Mouse (Mus musculus) myocyte (in vitro differentiated cells): ENCODE measurements at regions not wholly inside any gene's neighbourhood (a gene's known extent, or its start where the extent isn't known, plus 50 kb on each side); places are given as distances from the start of the nearest gene placed in this dataset.

ENCODE experiments used
- CEBPB ChIP-seq: IDR thresholded peaks from 2 replicates; pipeline ENCODE4 v1.6.1; 2011; ENCODE audit warnings: mild to moderate bottlenecking, moderate library complexity; ENCODE audit not compliant: poor library complexity, insufficient read depth, severe bottlenecking
- E2F4 ChIP-seq: IDR thresholded peaks from one replicate; pipeline ENCODE4 v1.6.1; 2011; ENCODE audit warnings: mild to moderate bottlenecking, control low read depth, moderate library complexity; ENCODE audit not compliant: insufficient read depth
- TCF12 ChIP-seq: IDR thresholded peaks from one replicate; pipeline ENCODE4 v1.6.1; 2011; ENCODE audit warnings: mild to moderate bottlenecking, control low read depth; ENCODE audit not compliant: poor library complexity, insufficient read depth, severe bottlenecking

DNA sequence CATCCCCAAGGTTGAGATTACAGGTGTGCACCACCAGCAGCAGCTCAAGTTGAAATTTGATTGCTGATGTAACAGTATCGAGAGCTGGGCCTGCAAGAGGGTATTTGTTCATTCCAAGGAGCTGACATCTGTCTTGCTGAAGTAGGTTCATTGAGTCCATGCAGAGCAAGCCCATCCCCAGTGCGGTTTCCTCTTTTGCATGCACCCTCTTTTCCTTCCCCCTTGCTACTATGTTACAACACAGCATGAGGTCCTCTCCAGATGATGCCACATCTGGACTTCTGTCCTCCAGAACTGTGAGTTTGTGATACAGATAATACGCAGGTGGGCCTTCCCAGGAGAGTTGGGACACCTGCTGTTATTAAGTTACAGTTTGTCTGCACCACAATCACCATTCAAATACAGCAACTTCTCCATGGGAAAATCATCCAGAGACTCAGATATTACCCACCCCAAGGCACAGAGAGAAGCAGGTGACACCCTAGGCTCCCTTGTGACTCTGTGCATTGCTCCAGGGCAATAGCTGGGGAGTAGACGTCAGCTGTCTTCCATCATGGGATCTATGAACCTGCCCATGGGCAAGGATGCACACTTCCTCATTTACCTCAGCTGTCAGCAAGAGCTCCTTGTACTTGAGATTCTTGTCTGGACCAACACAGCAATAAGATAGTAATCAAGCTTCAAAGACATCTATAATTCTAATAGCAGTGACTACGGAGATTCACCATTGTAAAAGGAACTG, 137.8 kb downstream of the Ets2 start:
- TF ChIP-seq E2F4, result no peak
- TF ChIP-seq CEBPB, result no peak
- no peak for TF ChIP-seq TCF12
